Mouse (Mus musculus) testis, adult 2 months (tissue): ENCODE results near the gene Akap2.

Source experiments
- CTCF ChIP-seq: fragments of 200-500 bp; IDR thresholded peaks from 2 replicates; pipeline ENCODE4 v1.5.1; 2012; ENCODE audit warnings: low read depth, mild to moderate bottlenecking, inconsistent platforms, low read length, moderate library complexity; ENCODE audit not compliant: control insufficient read depth, insufficient read depth, insufficient replicate concordance
- POLR2A ChIP-seq: fragments of 200-500 bp; IDR thresholded peaks from 2 replicates; pipeline ENCODE4 v1.6.1; 2012; ENCODE audit warnings: low read depth, mild to moderate bottlenecking, inconsistent platforms, low read length, moderate library complexity; ENCODE audit not compliant: control insufficient read depth

- TF ChIP-seq CTCF: no peak
- TF ChIP-seq POLR2A: no peak
Observed at GRCm38 (mm10) chr4:57895902-57896301, 178.4 kb downstream of the Akap2 start.
